Mouse (Mus musculus): ENCODE measurements at regions not wholly inside any gene's neighbourhood (a gene's known extent, or its start where the extent isn't known, plus 50 kb on each side); places are given as distances from the start of the nearest gene placed in this dataset.

GRCm38 (mm10) chr2:113904414-113904813 lies 56.0 kb upstream of the Arhgap11a start:
- Histone ChIP-seq H3K9ac (replicated peaks) (no peak overlapping the region), H3K4me1 (no peaks in the 10 kb centered on the region), H3K9me3 (no peaks in the 10 kb centered on the region), H3K4me2 (replicated peaks) (no peak overlapping the region), H3K36me3 (no peaks in the 10 kb centered on the region), H3K27me3 (no peaks in the 10 kb centered on the region), H3K27ac (replicated peaks) (no peak overlapping the region), H3K4me3 (no peak overlapping the region)
- no peak for ATAC-seq (ENCODE audit: low FRiP score, low read depth)
- WGBS = 83% methylated on average over 3 of the region's 3 CpGs

- Histone ChIP-seq H3K4me1 (no peaks in the 10 kb centered on the region), H3K9me3 (no peaks in the 10 kb centered on the region), H3K36me3 (no peaks in the 10 kb centered on the region), H3K4me3 (no peak overlapping the region), H3K27ac (replicated peaks) (no peak overlapping the region), H3K27me3 (no peaks in the 10 kb centered on the region), H3K9ac (replicated peaks) (no peak overlapping the region), H3K4me2 (replicated peaks) (no peak overlapping the region)
- no peak for ATAC-seq (ENCODE audit: low FRiP score, low read depth)
These were observed 55.4 kb upstream of the Arhgap11a start for GRCm38 (mm10) chr2:113903865-113904264.

- no peaks in the 10 kb centered on the region for H3K4me1 ChIP-seq
- WGBS = 16% methylated on average over 1 of the region's 1 CpGs
- no peak overlapping the region for H3K4me3 ChIP-seq
- no peaks in the 10 kb centered on the region for H3K36me3 ChIP-seq
- H3K4me2 ChIP-seq (replicated peaks) = no peak overlapping the region
- no peak overlapping the region for H3K9ac ChIP-seq (replicated peaks)
- no peak for ATAC-seq (ENCODE audit: low FRiP score, low read depth)
- H3K27me3 ChIP-seq = no peaks in the 10 kb centered on the region
- H3K27ac ChIP-seq (replicated peaks) = no peak overlapping the region
- no peaks in the 10 kb centered on the region for H3K9me3 ChIP-seq
These were observed 54.6 kb upstream of the Arhgap11a start for GRCm38 (mm10) chr2:113903006-113903545.

- Histone ChIP-seq H3K27me3 (no peaks in the 10 kb centered on the region), H3K4me1 (no peaks in the 10 kb centered on the region), H3K4me2 (replicated peaks) (no peak overlapping the region), H3K36me3 (no peaks in the 10 kb centered on the region), H3K9ac (replicated peaks) (no peak overlapping the region), H3K9me3 (no peaks in the 10 kb centered on the region), H3K4me3 (no peak overlapping the region), H3K27ac (replicated peaks) (no peak overlapping the region)
- ATAC-seq (ENCODE audit: low FRiP score, low read depth) = no peak
These were observed 53.9 kb upstream of the Arhgap11a start for GRCm38 (mm10) chr2:113902406-113902805.

- H3K4me2 ChIP-seq (replicated peaks) = no peak overlapping the region
- WGBS = 19% methylated on average over 5 of the region's 5 CpGs
- no peaks in the 10 kb centered on the region for H3K36me3 ChIP-seq
- no peak overlapping the region for H3K27ac ChIP-seq (replicated peaks)
- H3K4me3 ChIP-seq = no peak overlapping the region
- no peaks in the 10 kb centered on the region for H3K9me3 ChIP-seq
- no peaks in the 10 kb centered on the region for H3K4me1 ChIP-seq
- no peaks in the 10 kb centered on the region for H3K27me3 ChIP-seq
- no peak overlapping the region for H3K9ac ChIP-seq (replicated peaks)
- no peak for ATAC-seq (ENCODE audit: low FRiP score, low read depth)
These were observed 52.0 kb upstream of the Arhgap11a start for GRCm38 (mm10) chr2:113900496-113900895.

GRCm38 (mm10) chr2:113898747-113899146 lies 50.3 kb upstream of the Arhgap11a start:
- H3K9ac ChIP-seq (replicated peaks) = no peak overlapping the region
- no peak for ATAC-seq (ENCODE audit: low FRiP score, low read depth)

More at GRCm38 (mm10) chr2:113898747-113899146, 50.3 kb upstream of the Arhgap11a start:
- Histone ChIP-seq H3K27ac (replicated peaks) (no peak overlapping the region), H3K9me3 (no peaks in the 10 kb centered on the region), H3K4me3 (no peak overlapping the region), H3K4me2 (replicated peaks) (no peak overlapping the region), H3K27me3 (no peaks in the 10 kb centered on the region), H3K36me3 (no peaks in the 10 kb centered on the region), H3K4me1 (no peaks in the 10 kb centered on the region)
- WGBS = 85% methylated on average over 6 of the region's 6 CpGs

Measured in midbrain, embryonic 12.5 days (tissue).